Mouse (Mus musculus) lung, embryonic 14.5 days (tissue): ENCODE results near the gene Rbm34. TPM values are rescaled to one million over a fixed set of nuclear protein-coding genes. Genes with fewer than 3 reads are reported as not detected.

Source experiments
- ATAC-seq: fragments of 200-750 bp; cut with Nextera tagmentation; 2 replicates; pipeline ENCODE4 v1.8.0; 2017; ENCODE audit warnings: mild to moderate bottlenecking, moderate TSS enrichment, moderate library complexity; ENCODE audit not compliant: insufficient read depth
- DNase-seq: peaks from one replicate; pipeline ENCODE4 v3.0.0-alpha.2; 2015
- H3K27ac ChIP-seq: fragments of 300-500 bp; sonication (generic); 2 replicates; pipeline ENCODE4 v1.5.1; 2014; ENCODE audit warnings: low read depth, mild to moderate bottlenecking, moderate library complexity
- H3K27me3 ChIP-seq: fragments of 300-500 bp; sonication (generic); 2 replicates; pipeline ENCODE4 v1.6.1; 2014; ENCODE audit warnings: low read length, control low read depth; ENCODE audit not compliant: insufficient read depth
- H3K36me3 ChIP-seq: fragments of 300-500 bp; sonication (generic); 2 replicates; pipeline ENCODE4 v1.6.1; 2014; ENCODE audit warnings: control low read depth; ENCODE audit not compliant: insufficient read depth
- H3K4me1 ChIP-seq: fragments of 300-500 bp; sonication (generic); 2 replicates; pipeline ENCODE4 v1.6.1; 2014; ENCODE audit warnings: antibody characterized with exemption, control low read depth; ENCODE audit not compliant: insufficient read depth
- H3K4me2 ChIP-seq: fragments of 300-500 bp; sonication (generic); 2 replicates; pipeline ENCODE4 v1.6.1; 2014; ENCODE audit warnings: mild to moderate bottlenecking
- H3K4me3 ChIP-seq: fragments of 300-500 bp; sonication (generic); 2 replicates; pipeline ENCODE4 v1.5.1; 2014; ENCODE audit warnings: low read depth, low read length
- H3K9ac ChIP-seq: fragments of 300-500 bp; sonication (generic); 2 replicates; pipeline ENCODE4 v1.6.1; 2014
- H3K9me3 ChIP-seq: fragments of 300-500 bp; sonication (generic); 2 replicates; pipeline ENCODE4 v1.6.1; 2016; ENCODE audit warnings: low read depth, low read length, control low read depth
- CTCF ChIP-seq: IDR thresholded peaks from 2 replicates; pipeline ENCODE4 v1.5.1; 2016; ENCODE audit warnings: antibody characterized with exemption, low read depth
- WGBS: fragments of 180-500 bp; shearing (Covaris S2); extraction: QIAGEN DNeasy Blood & Tissue Kit; methylation state at CpG from one replicate; pipeline ENCODE4 v1.1.7; 2014; 5-methylcytosine and 5-hydroxymethylcytosine counted together
- polyA plus RNA-seq: library from polyadenylated mRNA; unstranded; fragments of >200 nt; fragmentation: Nextera tagmentation; extraction: Ambion mirVana; gene quantifications from 2 replicates; pipeline ENCODE4 v1.2.1, GENCODE M21; 2014

Rbm34 gene
- polyA plus RNA-seq = 25.0 and 26.6 TPM in 2 replicates

- DNase-seq = peak; percentile 98
- under 1% methylated on average over 50 of the region's 50 CpGs for WGBS
Measured at GRCm38 (mm10) chr8:126970579-126971313, at the start of gene Rbm34. TSS of gene Rbm34 (minus strand) at chr8:126971071.

GRCm38 (mm10) chr8:127011668-127012067, 40.8 kb upstream of the Rbm34 start:
- H3K9me3 ChIP-seq = no peaks in the 10 kb centered on the region
- H3K9ac ChIP-seq = no peak overlapping the region
- WGBS = 53% methylated on average over 9 of the region's 9 CpGs
- no peak overlapping the region for H3K4me2 ChIP-seq
- no peaks in the 10 kb centered on the region for H3K4me1 ChIP-seq
- H3K27me3 ChIP-seq = no peaks in the 10 kb centered on the region
- DNase-seq (peak; percentile 25), ATAC-seq (no peak)
- H3K4me3 ChIP-seq = no peak overlapping the region
- H3K27ac ChIP-seq = no peak overlapping the region
- no peak for TF ChIP-seq CTCF
- H3K36me3 ChIP-seq = no peaks in the 10 kb centered on the region

More at GRCm38 (mm10) chr8:126970579-126971313, at the start of gene Rbm34:
- no peaks in the 10 kb centered on the region for H3K4me1 ChIP-seq
- TF ChIP-seq CTCF = no peak
- peaks cover 26% of the 10 kb centered on the region for H3K36me3 ChIP-seq
- H3K4me3 ChIP-seq = peak within 1 kb of the TSS; percentile 98
- H3K27ac ChIP-seq = peak within 1 kb of the TSS; percentile 76
- H3K9ac ChIP-seq = peak within 1 kb of the TSS; percentile 85
- H3K27me3 ChIP-seq = no peaks in the 10 kb centered on the region
- peak; percentile 98 for ATAC-seq
- H3K4me2 ChIP-seq = peak within 1 kb of the TSS; percentile 90
- H3K9me3 ChIP-seq = no peaks in the 10 kb centered on the region

GRCm38 (mm10) chr8:126994506-126994905, 23.6 kb upstream of the Rbm34 start:
- no peak overlapping the region for H3K4me2 ChIP-seq
- ATAC-seq (no peak), DNase-seq (no peak)
- no peaks in the 10 kb centered on the region for H3K27me3 ChIP-seq
- no peak overlapping the region for H3K27ac ChIP-seq
- no peak overlapping the region for H3K4me3 ChIP-seq
- WGBS = 88% methylated on average over 1 of the region's 1 CpGs
- TF ChIP-seq CTCF = no peak
- no peaks in the 10 kb centered on the region for H3K36me3 ChIP-seq
- no peak overlapping the region for H3K9ac ChIP-seq
- no peaks in the 10 kb centered on the region for H3K9me3 ChIP-seq
- no peaks in the 10 kb centered on the region for H3K4me1 ChIP-seq

- Histone ChIP-seq H3K4me2 (no peak overlapping the region), H3K4me1 (no peaks in the 10 kb centered on the region), H3K9me3 (no peaks in the 10 kb centered on the region), H3K36me3 (no peaks in the 10 kb centered on the region), H3K27me3 (no peaks in the 10 kb centered on the region), H3K27ac (no peak overlapping the region), H3K4me3 (no peak overlapping the region), H3K9ac (no peak overlapping the region)
- WGBS = 82% methylated on average over 5 of the region's 5 CpGs
- no peak for TF ChIP-seq CTCF
- DNase-seq = peak; percentile 65
- ATAC-seq = no peak
Measured at GRCm38 (mm10) chr8:126989363-126990153, 18.7 kb upstream of the Rbm34 start.

- no peak overlapping the region for H3K4me2 ChIP-seq
- no peaks in the 10 kb centered on the region for H3K27me3 ChIP-seq
- peak; percentile 16; the same call in 1 of the 2 replicates for TF ChIP-seq CTCF
- H3K4me3 ChIP-seq = no peak overlapping the region
- peak; percentile 38; the same call in 1 of the 2 replicates for ATAC-seq
- no peak overlapping the region for H3K27ac ChIP-seq
- no peaks in the 10 kb centered on the region for H3K4me1 ChIP-seq
- WGBS = 38% methylated on average over 16 of the region's 16 CpGs
- H3K9ac ChIP-seq = no peak overlapping the region
- no peaks in the 10 kb centered on the region for H3K9me3 ChIP-seq
- no peaks in the 10 kb centered on the region for H3K36me3 ChIP-seq
- DNase-seq = peak; percentile 41
Measured at GRCm38 (mm10) chr8:126988346-126989006, 17.6 kb upstream of the Rbm34 start.

- H3K27ac ChIP-seq = no peak overlapping the region
- 2% methylated on average over 12 of the region's 12 CpGs for WGBS
- no peaks in the 10 kb centered on the region for H3K9me3 ChIP-seq
- H3K4me2 ChIP-seq = no peak overlapping the region
- H3K4me1 ChIP-seq = no peaks in the 10 kb centered on the region
- H3K27me3 ChIP-seq = no peaks in the 10 kb centered on the region
- DNase-seq (peak; percentile 93), ATAC-seq (peak; percentile 41; the same call in 1 of the 2 replicates)
- no peaks in the 10 kb centered on the region for H3K36me3 ChIP-seq
- no peak overlapping the region for H3K9ac ChIP-seq
- peak; percentile 100 for TF ChIP-seq CTCF
- no peak overlapping the region for H3K4me3 ChIP-seq
Measured at GRCm38 (mm10) chr8:126986495-126986894, 15.6 kb upstream of the Rbm34 start.
